Mouse (Mus musculus) liver, embryonic 11.5 days (tissue): Measurements from ENCODE around the gene Sorcs2. TPM values are rescaled to one million over a fixed set of nuclear protein-coding genes. Genes with fewer than 3 reads are reported as not detected.

Experiments
- ATAC-seq: fragments of 200-750 bp; cut with Nextera tagmentation; replicated peaks from 2 replicates; pipeline ENCODE4 v1.8.0; 2017; ENCODE audit warnings: moderate number of reproducible peaks, mild to moderate bottlenecking, moderate TSS enrichment, moderate library complexity; ENCODE audit not compliant: low FRiP score
- DNase-seq: peaks from one replicate; pipeline ENCODE4 v3.0.0-alpha.2; 2017; ENCODE audit warnings: low spot score
- H3K27ac ChIP-seq: fragments of 300-500 bp; sonication (generic); 2 replicates; pipeline ENCODE4 v1.5.1; 2014; ENCODE audit warnings: mild to moderate bottlenecking, low read depth, low read length, control low read depth
- H3K27me3 ChIP-seq: fragments of 300-500 bp; sonication (generic); replicated peaks from 2 replicates; pipeline ENCODE4 v1.6.1; 2014; ENCODE audit warnings: low read length, mixed read lengths; ENCODE audit not compliant: control insufficient read depth, insufficient read depth
- H3K36me3 ChIP-seq: fragments of 300-500 bp; sonication (generic); 2 replicates; pipeline ENCODE4 v1.6.1; 2014; ENCODE audit warnings: mild to moderate bottlenecking, low read length, moderate library complexity, mixed read lengths; ENCODE audit not compliant: control insufficient read depth, insufficient read depth
- H3K4me1 ChIP-seq: fragments of 300-500 bp; sonication (generic); replicated peaks from 2 replicates; pipeline ENCODE4 v1.6.1; 2014; ENCODE audit warnings: low read length, mixed read lengths; ENCODE audit not compliant: control insufficient read depth, insufficient read depth
- H3K4me2 ChIP-seq: fragments of 300-500 bp; sonication (generic); 2 replicates; pipeline ENCODE4 v1.6.1; 2014; ENCODE audit warnings: mild to moderate bottlenecking, control low read depth, moderate library complexity
- H3K4me3 ChIP-seq: fragments of 300-500 bp; sonication (generic); 2 replicates; pipeline ENCODE4 v1.5.1; 2014; ENCODE audit warnings: low read depth, low read length, control low read depth
- H3K9ac ChIP-seq: fragments of 300-500 bp; sonication (generic); 2 replicates; pipeline ENCODE4 v1.6.1; 2014; ENCODE audit warnings: low read depth, low read length, control low read depth
- H3K9me3 ChIP-seq: fragments of 300-500 bp; sonication (generic); 2 replicates; pipeline ENCODE4 v1.6.1; 2016; ENCODE audit warnings: low read length, inconsistent platforms, mixed read lengths; ENCODE audit not compliant: control insufficient read depth
- WGBS: fragments of 180-500 bp; shearing (Covaris S2); extraction: QIAGEN DNeasy Blood & Tissue Kit; methylation state at CpG from one replicate; pipeline ENCODE4 v1.1.7; 2014; 5-methylcytosine and 5-hydroxymethylcytosine counted together
- polyA plus RNA-seq: library from polyadenylated mRNA; unstranded; fragments of >200 nt; fragmentation: Nextera tagmentation; extraction: Ambion mirVana; gene quantifications from 2 replicates; pipeline ENCODE4 v1.2.1, GENCODE M21; 2014

Gene Sorcs2
- polyA plus RNA-seq, 1 experiment from 2014 or later: 2.2 TPM

- Histone ChIP-seq H3K9me3 (no peaks in the 10 kb centered on the region), H3K36me3 (no peaks in the 10 kb centered on the region; the same call in 1 of the 2 replicates), H3K4me3 (no peak overlapping the region), H3K27ac (no peak overlapping the region), H3K9ac (no peak overlapping the region), H3K4me2 (no peak overlapping the region), H3K4me1 (no peaks in the 10 kb centered on the region), H3K27me3 (no peaks in the 10 kb centered on the region)
- DNase-seq: no peak
- 85% methylated on average over 11 of the region's 11 CpGs for WGBS
- ATAC-seq: no peak
Observed at GRCm38 (mm10) chr5:35989986-35990735, 407.8 kb downstream of the Sorcs2 start.

- H3K4me2 ChIP-seq: no peak overlapping the region
- no peak overlapping the region for H3K27ac ChIP-seq
- WGBS: 75% methylated on average over 6 of the region's 6 CpGs
- DNase-seq (no peak), ATAC-seq (no peak)
- H3K27me3 ChIP-seq: no peaks in the 10 kb centered on the region
- H3K9ac ChIP-seq: no peak overlapping the region
- no peaks in the 10 kb centered on the region; the same call in 1 of the 2 replicates for H3K36me3 ChIP-seq
- no peaks in the 10 kb centered on the region for H3K9me3 ChIP-seq
- H3K4me1 ChIP-seq: no peaks in the 10 kb centered on the region
- H3K4me3 ChIP-seq: no peak overlapping the region
Observed at GRCm38 (mm10) chr5:35989506-35989905, 408.4 kb downstream of the Sorcs2 start.

GRCm38 (mm10) chr5:35988085-35988484, 409.9 kb downstream of the Sorcs2 start:
- no peaks in the 10 kb centered on the region for H3K4me1 ChIP-seq
- no peak overlapping the region for H3K27ac ChIP-seq
- H3K9me3 ChIP-seq: no peaks in the 10 kb centered on the region
- H3K27me3 ChIP-seq: no peaks in the 10 kb centered on the region
- H3K36me3 ChIP-seq: no peaks in the 10 kb centered on the region; the same call in 1 of the 2 replicates
- no peak overlapping the region for H3K4me3 ChIP-seq
- H3K9ac ChIP-seq: no peak overlapping the region
- no peak for ATAC-seq
- 81% methylated on average over 8 of the region's 8 CpGs for WGBS
- no peak overlapping the region for H3K4me2 ChIP-seq
- no peak for DNase-seq

GRCm38 (mm10) chr5:35985611-35986010, 412.3 kb downstream of the Sorcs2 start:
- Histone ChIP-seq H3K9ac (no peak overlapping the region), H3K27ac (no peak overlapping the region)

GRCm38 (mm10) chr5:35981976-35982375, 416.0 kb downstream of the Sorcs2 start:
- Histone ChIP-seq H3K9ac (no peak overlapping the region), H3K4me1 (no peaks in the 10 kb centered on the region), H3K9me3 (no peaks in the 10 kb centered on the region), H3K36me3 (no peaks in the 10 kb centered on the region), H3K27me3 (no peaks in the 10 kb centered on the region), H3K27ac (no peak overlapping the region), H3K4me2 (no peak overlapping the region), H3K4me3 (no peak overlapping the region)
- DNase-seq (peak; percentile 69), ATAC-seq (no peak)
- WGBS: 45% methylated on average over 4 of the region's 4 CpGs

More at GRCm38 (mm10) chr5:35985611-35986010, 412.3 kb downstream of the Sorcs2 start:
- ATAC-seq (no peak), DNase-seq (no peak)
- H3K9me3 ChIP-seq: no peaks in the 10 kb centered on the region
- WGBS: 89% methylated on average over 8 of the region's 8 CpGs
- no peaks in the 10 kb centered on the region for H3K4me1 ChIP-seq
- no peaks in the 10 kb centered on the region for H3K27me3 ChIP-seq
- H3K4me2 ChIP-seq: no peak overlapping the region
- H3K36me3 ChIP-seq: no peaks in the 10 kb centered on the region; the same call in 1 of the 2 replicates
- no peak overlapping the region for H3K4me3 ChIP-seq

DNA sequence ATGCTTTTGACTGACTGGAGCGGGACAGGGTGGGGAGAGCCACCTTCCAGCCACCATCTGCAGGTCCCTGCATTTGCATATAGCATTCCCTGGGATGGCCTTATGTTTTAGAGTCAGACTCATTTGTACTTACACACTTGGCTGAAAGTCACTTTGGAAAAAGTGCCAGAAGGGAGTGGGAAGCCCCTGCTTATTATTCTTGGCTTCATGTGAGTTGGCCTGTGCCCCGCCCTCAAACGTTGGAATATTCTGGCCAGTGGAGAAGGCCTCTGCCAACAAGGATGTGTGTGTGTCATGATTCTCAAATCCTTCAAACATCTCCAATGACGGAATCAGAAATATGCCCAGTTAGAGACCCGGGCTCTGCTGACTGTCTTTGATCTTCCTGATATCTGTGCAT, 416.6 kb downstream of the Sorcs2 start:
- Histone ChIP-seq H3K27ac (no peak overlapping the region), H3K9me3 (no peaks in the 10 kb centered on the region), H3K4me3 (no peak overlapping the region), H3K4me1 (no peaks in the 10 kb centered on the region), H3K9ac (no peak overlapping the region), H3K4me2 (no peak overlapping the region), H3K27me3 (no peaks in the 10 kb centered on the region), H3K36me3 (no peaks in the 10 kb centered on the region)
- ATAC-seq: no peak
- DNase-seq: no peak
- WGBS: 81% methylated on average over 5 of the region's 5 CpGs

- no peaks in the 10 kb centered on the region for H3K4me1 ChIP-seq
- no peaks in the 10 kb centered on the region for H3K9me3 ChIP-seq
- no peak overlapping the region for H3K4me3 ChIP-seq
- H3K27me3 ChIP-seq: no peaks in the 10 kb centered on the region
- H3K4me2 ChIP-seq: no peak overlapping the region
- WGBS: 86% methylated on average over 5 of the region's 5 CpGs
- no peak overlapping the region for H3K9ac ChIP-seq
- no peak overlapping the region for H3K27ac ChIP-seq
- no peak for ATAC-seq
- no peaks in the 10 kb centered on the region for H3K36me3 ChIP-seq
- DNase-seq: no peak
Observed at GRCm38 (mm10) chr5:35980542-35980941, 417.4 kb downstream of the Sorcs2 start.

- DNase-seq (peak; percentile 60), ATAC-seq (no peak)
- H3K9me3 ChIP-seq: no peaks in the 10 kb centered on the region
- H3K4me3 ChIP-seq: no peak overlapping the region
- no peak overlapping the region for H3K4me2 ChIP-seq
- 11% methylated on average over 5 of the region's 5 CpGs for WGBS
- H3K4me1 ChIP-seq: no peaks in the 10 kb centered on the region
- H3K27ac ChIP-seq: no peak overlapping the region
- H3K36me3 ChIP-seq: no peaks in the 10 kb centered on the region
- H3K9ac ChIP-seq: no peak overlapping the region
- no peaks in the 10 kb centered on the region for H3K27me3 ChIP-seq
Observed at GRCm38 (mm10) chr5:35975681-35976080, 422.3 kb downstream of the Sorcs2 start.

- H3K36me3 ChIP-seq: no peaks in the 10 kb centered on the region
Observed at GRCm38 (mm10) chr5:35974265-35974664, 423.7 kb downstream of the Sorcs2 start.

More at GRCm38 (mm10) chr5:35974265-35974664, 423.7 kb downstream of the Sorcs2 start:
- WGBS: 83% methylated on average over 15 of the region's 15 CpGs
- H3K27me3 ChIP-seq: no peaks in the 10 kb centered on the region
- H3K9me3 ChIP-seq: no peaks in the 10 kb centered on the region
- peak overlapping the region; percentile 22; the same call in 1 of the 2 replicates for H3K27ac ChIP-seq
- no peak overlapping the region for H3K4me3 ChIP-seq
- no peak for ATAC-seq
- DNase-seq: no peak
- H3K4me1 ChIP-seq: 0 out of 2 replicates have a peak, but pooled peaks cover 2% of the 10 kb centered on the region
- no peak overlapping the region for H3K9ac ChIP-seq
- H3K4me2 ChIP-seq: no peak overlapping the region
